Mouse (Mus musculus): ENCODE data around the gene Kif5c.
A peak's percentile ranks its signal among the peaks of the same experiment; 100 is the strongest.

Gene Kif5c

GRCm38 (mm10) chr2:49618829-49619718 lies at the start of gene Kif5c:
Kif5c (plus strand) TSS chr2:49619298.
- peak; percentile 89 for DNase-seq (ENCODE audit: low spot score)

- no peak for DNase-seq (ENCODE audit: low spot score)
Measured at GRCm38 (mm10) chr2:49569862-49570777, 49.0 kb upstream of the Kif5c start.

DNA sequence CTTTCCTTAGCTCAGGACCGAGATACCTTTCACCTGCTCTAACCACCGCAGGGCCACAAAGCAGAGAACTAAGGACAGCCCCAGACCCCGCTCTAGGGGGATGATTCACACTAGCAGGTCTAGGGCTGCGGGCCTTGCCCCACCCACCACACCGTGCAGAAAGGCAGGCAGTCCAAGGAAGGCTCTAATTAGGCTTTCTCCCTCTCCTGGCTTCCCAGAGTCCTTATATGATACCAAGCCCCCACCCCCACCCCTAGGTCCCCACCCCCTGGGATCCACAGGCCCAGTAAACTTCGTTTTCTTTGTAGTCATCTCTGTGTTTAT lies 48.4 kb upstream of the Kif5c start:
- no peak for DNase-seq (ENCODE audit: low spot score)

DNA sequence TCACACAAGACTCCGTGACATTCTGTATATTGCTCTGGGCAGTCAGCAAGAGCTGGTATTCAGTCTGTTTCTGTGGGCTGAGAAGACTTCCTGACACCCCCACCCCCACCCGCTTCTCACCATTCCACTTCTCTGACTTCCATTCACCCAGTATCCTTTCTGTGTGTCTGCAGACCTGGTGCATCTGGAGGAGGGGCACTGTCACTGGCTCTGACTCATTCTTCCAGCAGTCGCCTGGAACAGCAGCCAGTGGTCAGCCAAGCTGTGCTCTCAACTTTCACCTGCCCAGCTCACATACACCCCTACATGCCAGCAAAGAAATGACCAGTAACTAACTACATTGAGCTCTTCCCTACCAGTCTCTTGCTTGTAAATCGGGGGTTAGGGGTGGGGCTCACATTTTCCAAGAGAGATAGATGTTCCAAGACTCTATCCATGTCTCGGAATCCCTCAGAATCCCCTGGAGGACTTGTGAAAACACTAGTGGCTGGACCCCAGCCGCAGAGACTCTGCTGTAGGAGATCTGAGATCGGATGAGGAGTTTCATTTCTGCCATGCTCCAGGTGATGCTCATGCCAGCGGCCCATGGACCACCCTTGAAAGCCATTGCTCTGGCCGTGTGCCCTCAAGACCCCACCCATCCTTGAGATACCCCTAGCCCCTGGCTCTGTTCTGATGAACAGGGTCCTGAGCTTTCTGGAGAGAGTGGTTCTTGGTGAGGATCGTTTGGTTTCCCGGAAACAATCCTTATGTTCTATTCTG lies 47.8 kb upstream of the Kif5c start:
- DNase-seq (ENCODE audit: low spot score) = no peak

GRCm38 (mm10) chr2:49572111-49572642 lies 46.9 kb upstream of the Kif5c start:
- peak; percentile 53 for DNase-seq (ENCODE audit: low spot score)

DNA sequence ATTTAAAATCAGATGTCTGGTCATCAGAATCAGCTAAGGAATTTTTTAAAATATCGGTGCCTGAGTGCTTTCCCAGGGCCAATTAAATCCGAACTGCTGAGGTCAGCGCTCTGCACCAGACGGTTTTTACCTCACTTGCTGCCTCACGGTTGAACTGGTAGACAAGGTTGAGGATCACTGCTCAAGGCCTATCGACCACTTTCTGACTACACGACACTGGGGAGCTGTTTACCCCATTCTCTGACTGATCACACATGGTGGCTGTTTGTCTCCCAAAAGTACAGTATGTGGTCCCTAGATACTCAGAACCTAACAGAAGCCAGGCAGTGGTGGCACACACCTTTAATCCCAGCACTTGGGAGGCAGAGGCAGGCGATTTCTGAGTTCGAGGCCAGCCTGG lies 46.4 kb upstream of the Kif5c start:
- DNase-seq (ENCODE audit: low spot score) = peak; percentile 44

DNA sequence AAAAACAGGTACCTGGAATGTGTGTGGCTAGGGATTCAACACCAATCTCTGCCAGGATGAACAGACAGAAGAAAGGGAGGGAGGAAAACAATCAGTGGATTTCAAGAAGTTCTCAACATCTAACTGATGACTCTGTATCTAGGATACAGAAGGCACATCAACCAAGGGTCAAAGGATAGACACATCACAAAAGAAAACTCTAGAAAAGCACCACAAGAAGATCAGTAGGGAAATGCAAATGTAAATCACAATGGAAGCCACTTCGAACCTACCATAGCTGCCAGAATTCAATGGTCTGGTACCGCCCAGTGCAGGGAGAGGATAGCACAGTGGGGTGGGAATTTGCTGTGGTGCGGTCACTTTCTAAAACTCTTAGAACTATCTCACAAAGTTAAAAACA lies 45.8 kb upstream of the Kif5c start:
- no peak for DNase-seq (ENCODE audit: low spot score)

- no peak for DNase-seq (ENCODE audit: low spot score)
Measured at GRCm38 (mm10) chr2:49580585-49580984, 38.5 kb upstream of the Kif5c start.

DNA sequence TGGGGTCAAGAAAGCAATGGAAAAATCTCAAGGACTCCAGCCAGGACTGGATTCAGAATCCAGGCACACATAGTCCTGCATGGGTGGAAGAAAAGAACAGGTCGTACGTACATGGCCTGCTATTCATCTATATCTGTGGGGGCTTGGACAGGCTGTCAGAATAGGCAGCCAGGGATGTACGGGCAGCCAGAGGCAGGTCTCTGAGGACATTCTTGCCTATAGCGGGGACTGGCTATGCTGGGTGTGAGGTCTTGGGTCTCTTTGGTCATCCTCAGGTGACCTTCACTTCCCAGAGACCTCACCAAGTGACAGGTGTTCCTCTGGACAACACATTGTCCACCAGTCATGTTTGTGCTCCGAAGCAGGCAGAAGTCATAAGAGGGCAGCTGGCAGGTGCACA lies 36.6 kb upstream of the Kif5c start:
- DNase-seq (ENCODE audit: low spot score) = no peak

DNA sequence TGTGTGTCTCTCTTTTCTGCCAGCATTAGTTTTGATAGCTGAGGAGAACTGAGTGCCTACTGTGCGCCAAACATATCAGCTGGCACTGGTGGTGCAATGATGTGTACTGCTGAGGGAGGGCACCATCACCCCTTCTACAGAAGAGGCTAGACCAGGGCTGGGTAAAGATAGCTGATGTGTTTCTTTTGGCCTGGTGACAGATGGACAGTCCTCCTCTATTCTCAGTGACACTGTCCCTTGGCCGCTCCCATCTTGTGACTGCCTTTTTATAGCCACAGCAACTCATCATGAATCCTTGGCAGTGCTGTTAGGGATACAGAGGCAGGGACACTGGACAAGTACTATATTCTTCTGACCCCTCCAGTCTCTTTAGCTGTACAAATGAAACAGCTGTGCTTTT lies 35.8 kb upstream of the Kif5c start:
- DNase-seq (ENCODE audit: low spot score) = no peak

GRCm38 (mm10) chr2:49590450-49590849 lies 28.6 kb upstream of the Kif5c start:
- DNase-seq (ENCODE audit: low spot score) = no peak

- DNase-seq (ENCODE audit: low spot score) = no peak
Measured at GRCm38 (mm10) chr2:49592926-49593325, 26.2 kb upstream of the Kif5c start.

- no peak for DNase-seq (ENCODE audit: low spot score)
Measured at GRCm38 (mm10) chr2:49594886-49595285, 24.2 kb upstream of the Kif5c start.

DNA sequence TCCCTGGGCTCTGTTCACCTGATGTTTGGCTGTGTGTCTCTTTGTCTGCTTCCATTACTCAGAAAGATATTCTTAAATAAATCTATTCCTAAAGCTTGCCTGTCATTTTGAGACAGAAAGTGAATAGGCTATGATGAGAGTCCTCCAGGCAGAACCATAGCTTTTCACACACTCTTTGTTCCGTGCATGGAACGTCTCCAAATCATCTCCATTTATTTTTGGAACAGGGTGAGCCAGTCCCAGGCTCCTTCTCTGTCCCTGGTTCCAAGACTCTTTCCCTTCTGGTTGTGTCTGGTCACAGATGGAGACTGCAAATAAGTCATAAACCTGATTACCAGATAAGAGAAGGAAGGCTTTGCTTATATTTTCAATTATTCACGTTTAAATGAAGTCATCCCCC lies 22.8 kb upstream of the Kif5c start:
- no peak for DNase-seq (ENCODE audit: low spot score)

- DNase-seq (ENCODE audit: low spot score) = peak; percentile 34
Measured at GRCm38 (mm10) chr2:49600021-49600681, 18.9 kb upstream of the Kif5c start.

DNA sequence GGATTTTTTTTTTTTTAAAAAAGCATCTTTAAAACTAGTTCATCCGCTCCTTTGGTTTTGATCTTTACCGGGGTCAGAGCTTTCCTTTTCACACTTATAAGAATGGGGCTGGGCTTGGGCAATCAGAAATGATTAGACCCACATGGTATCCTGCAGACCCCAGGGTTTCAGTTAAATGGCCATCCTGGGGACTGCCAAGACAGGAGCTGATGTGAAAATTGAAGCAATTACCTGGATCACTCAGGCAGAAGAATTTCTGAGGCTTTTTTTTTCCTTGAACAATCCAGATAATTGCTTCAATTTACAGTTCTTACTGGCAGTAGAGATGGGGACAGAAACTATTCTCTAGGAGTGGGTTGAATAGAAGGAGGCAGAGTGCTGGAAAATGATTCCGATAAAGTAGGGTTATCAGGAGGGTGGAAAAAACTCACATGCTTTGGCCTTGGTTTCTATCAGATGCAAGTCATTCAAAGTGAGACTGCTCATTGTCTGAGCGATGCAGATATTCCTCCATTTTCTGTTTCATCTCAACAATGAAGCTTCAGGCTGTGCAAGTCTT lies 16.2 kb upstream of the Kif5c start:
- peak; percentile 72 for DNase-seq (ENCODE audit: low spot score)

DNA sequence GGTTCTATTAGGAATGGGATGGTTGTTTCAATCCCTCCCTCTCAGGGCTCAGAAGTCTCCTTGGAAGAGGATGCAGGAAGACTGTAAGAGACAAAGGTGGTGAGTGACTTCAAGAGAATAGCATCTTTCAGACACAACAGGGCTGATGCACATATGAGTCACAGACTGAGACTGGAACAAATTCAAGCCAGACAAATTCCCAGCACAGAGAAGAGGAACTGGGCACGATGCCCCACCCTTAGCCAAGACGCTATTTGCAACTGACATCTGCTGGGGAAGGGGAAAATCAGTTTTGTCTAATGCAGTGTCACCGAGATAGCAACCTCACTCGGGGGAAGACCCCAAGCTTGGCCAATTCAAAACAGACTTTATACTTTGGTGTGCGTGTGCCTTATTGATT lies 9.5 kb upstream of the Kif5c start:
- no peak for DNase-seq (ENCODE audit: low spot score)

GRCm38 (mm10) chr2:49616765-49617164 lies 2.3 kb upstream of the Kif5c start:
- no peak for DNase-seq (ENCODE audit: low spot score)

GRCm38 (mm10) chr2:49619719-49620522 lies 823 bp downstream of the Kif5c start:
- DNase-seq (ENCODE audit: low spot score) = peak; percentile 45

DNA sequence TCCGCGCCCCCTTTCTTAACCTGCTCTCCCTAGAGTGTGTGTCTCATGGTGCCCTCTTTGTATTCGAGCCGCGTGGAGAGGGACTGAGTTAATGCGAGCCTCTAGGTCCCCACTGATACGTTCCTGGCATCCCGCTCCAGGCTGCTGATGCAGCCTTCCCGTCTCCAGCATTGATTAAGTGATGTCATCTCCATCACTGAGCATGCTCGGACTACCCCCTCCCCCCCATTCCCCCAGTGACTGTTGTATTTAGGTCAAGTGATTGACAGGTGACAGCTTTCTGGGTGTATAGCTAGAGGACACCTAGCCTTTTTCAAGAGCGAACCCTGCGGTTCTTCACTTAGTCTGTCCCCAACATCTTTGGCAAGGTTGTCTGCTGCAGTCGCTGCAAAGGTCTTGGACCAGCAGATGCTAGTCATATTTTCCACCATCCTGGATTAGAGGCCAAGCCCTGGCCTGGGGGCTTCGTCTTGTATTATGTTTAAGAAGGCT lies 1.6 kb downstream of the Kif5c start:
- peak; percentile 69 for DNase-seq (ENCODE audit: low spot score)
